Mouse (Mus musculus): ENCODE data around the gene Crym. TPM values are rescaled to one million over a fixed set of nuclear protein-coding genes. Genes with fewer than 3 reads are reported as not detected.

The Crym gene
- total RNA-seq (2023), result not detected

GRCm38 (mm10) chr7:120201771-120202170 lies at the start of gene Crym:
Gene Crym, minus strand, starts transcription at chr7:120202111.

GRCm38 (mm10) chr7:120203789-120204188 lies 1.9 kb upstream of the Crym start, which contains the start of gene Abca14:
Gene Abca14, plus strand, starts transcription at chr7:120203961.

GRCm38 (mm10) chr7:120173603-120174244 lies 28.2 kb downstream of the Crym start, which contains the start of gene Anks4b:
Gene Anks4b, plus strand, starts transcription at chr7:120173858.

GRCm38 (mm10) chr7:120145191-120145590 lies 56.7 kb downstream of the Crym start, which contains the start of gene Zp2:
Gene Zp2, minus strand, starts transcription at chr7:120145291.

Other genes with a start within 250 kb of the Crym start
- not detected for gene Dnah3, start 106.8 kb downstream of the Crym start, total RNA-seq (2023)
- 10 to 100 TPM; 13.3 to 14.9 TPM for gene Tmem159, start 99.8 kb downstream of the Crym start, total RNA-seq (2023)
- not detected for gene Zp2, start 56.8 kb downstream of the Crym start, total RNA-seq (2023)
- gene Anks4b, start 28.3 kb downstream of the Crym start, total RNA-seq (2023), result not detected
- gene Abca14, start 1.9 kb upstream of the Crym start, total RNA-seq (2023), result not detected
- not detected for gene Abca15, start 126.6 kb upstream of the Crym start, total RNA-seq (2023)
- gene Abca16, start 207.5 kb upstream of the Crym start, total RNA-seq (2023), result not detected

Data from monocyte, adult 59 days (primary cell).